In the genomic region with DNA sequence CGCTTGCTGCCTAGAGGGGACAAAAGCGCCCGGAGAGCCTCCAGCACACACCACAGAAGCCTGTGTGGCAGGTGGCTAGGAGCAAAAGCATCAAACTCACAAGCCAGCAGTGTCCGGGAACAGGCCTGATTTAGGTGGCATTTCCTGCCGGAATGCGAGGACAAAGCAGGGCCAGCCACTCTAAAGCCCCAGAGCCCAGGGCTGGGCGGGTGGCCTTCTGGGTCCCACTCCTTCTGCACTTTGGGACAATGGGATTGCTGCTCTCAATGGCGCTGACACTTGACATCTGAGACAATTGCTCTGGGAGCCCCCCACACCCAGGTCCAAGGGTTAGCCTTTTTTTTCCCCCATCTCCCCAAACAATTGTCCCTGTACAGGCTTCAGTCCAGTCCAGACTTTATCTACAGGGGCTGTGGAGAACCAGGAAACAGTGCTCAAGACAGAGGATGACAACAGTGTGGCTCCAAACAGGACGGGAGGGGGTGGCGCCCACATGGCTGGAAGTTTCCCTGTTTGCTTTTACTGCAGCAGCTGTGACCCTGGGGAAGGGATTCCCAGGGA, we compare ENCODE assay signal across 7 mouse cellular contexts. TPM values are rescaled to one million over a fixed set of nuclear protein-coding genes. Genes with fewer than 3 reads are reported as not detected.
A peak's percentile ranks its signal among the peaks of the same experiment; 100 is the strongest.
DNase-seq lines count a peak whose midpoint lies in the region; ATAC-seq lines count a peak whose summit lies in the region.

No protein-coding gene starts in this region.

- H3K4me2 ChIP-seq in forebrain, embryonic 11.5 days (ENCODE audit: low read depth, low read length, severe bottlenecking), result no peak overlapping the region

- H3K9ac ChIP-seq in forebrain, embryonic 11.5 days (ENCODE audit: low read length), result peak overlapping the region; percentile 32

- H3K4me3 ChIP-seq in forebrain, embryonic 11.5 days (ENCODE audit: low read depth, low read length), result no peak overlapping the region

- ATAC-seq in forebrain, embryonic 11.5 days (replicated peaks; ENCODE audit: low FRiP score), result no peak

- peak; percentile 69 for DNase-seq in embryo, embryonic 11 days
- DNase-seq in forebrain, embryonic 11.5 days (ENCODE audit: low spot score), result no peak
- peak; percentile 43 for DNase-seq in kidney, adult 9 months
- DNase-seq in lung, postnatal 36 days, result peak; percentile 67
- DNase-seq in right cerebral cortex, postnatal 25 days, result no peak
- no peak for DNase-seq in cerebellum, adult 11-12 months
- DNase-seq in layer of hippocampus, adult 11-12 months (ENCODE audit: low spot score), result no peak

- WGBS in forebrain, embryonic 11.5 days, result 26% methylated on average over 10 of the region's 10 CpGs

- no peaks in the 10 kb centered on the region for H3K36me3 ChIP-seq in forebrain, embryonic 11.5 days (ENCODE audit: control insufficient read depth, insufficient read depth, low read length)

- H3K27me3 ChIP-seq in forebrain, embryonic 11.5 days (ENCODE audit: control insufficient read depth, insufficient read depth, low read length), result no peaks in the 10 kb centered on the region

- peak overlapping the region; percentile 74 for H3K27ac ChIP-seq in forebrain, embryonic 11.5 days (ENCODE audit: low read depth, low read length)

- H3K4me1 ChIP-seq in forebrain, embryonic 11.5 days (replicated peaks; ENCODE audit: control insufficient read depth, insufficient read depth, low read length), result peaks cover 20% of the 10 kb centered on the region

- H3K9me3 ChIP-seq in forebrain, embryonic 11.5 days (ENCODE audit: control insufficient read depth, low read length), result no peaks in the 10 kb centered on the region

RNA-seq across cellular contexts. Expression of a gene that starts 56.1 kb away (rescaled TPM):
- 22.3 and 29.7 TPM in 2 replicates for polyA plus RNA-seq in forebrain, embryonic 11.5 days (2014; fragmentation: Nextera tagmentation; extraction: Ambion mirVana)

Comparison
In these comparisons a context has a peak if more than half of its experiments do, and no peak if none do; other contexts are left out.
1. DNase-seq: peak in embryo, embryonic 11 days (single experiment), kidney, adult 9 months (single experiment) and lung, postnatal 36 days (single experiment); none in forebrain, embryonic 11.5 days (single experiment), right cerebral cortex, postnatal 25 days (single experiment), cerebellum, adult 11-12 months (single experiment) and layer of hippocampus, adult 11-12 months (single experiment).